Mouse (Mus musculus): ENCODE results near the gene Slc44a5. TPM values are rescaled to one million over a fixed set of nuclear protein-coding genes. Genes with fewer than 3 reads are reported as not detected.
A peak's percentile ranks its signal among the peaks of the same experiment; 100 is the strongest.
"Not testable (repeated sequence)": the region's sequence is repeated elsewhere in the genome, so short reads cannot be mapped to it uniquely, and the experiment has no call there.

Slc44a5 gene
- total RNA-seq, 2 experiments from 2014 or later: not detected

DNA sequence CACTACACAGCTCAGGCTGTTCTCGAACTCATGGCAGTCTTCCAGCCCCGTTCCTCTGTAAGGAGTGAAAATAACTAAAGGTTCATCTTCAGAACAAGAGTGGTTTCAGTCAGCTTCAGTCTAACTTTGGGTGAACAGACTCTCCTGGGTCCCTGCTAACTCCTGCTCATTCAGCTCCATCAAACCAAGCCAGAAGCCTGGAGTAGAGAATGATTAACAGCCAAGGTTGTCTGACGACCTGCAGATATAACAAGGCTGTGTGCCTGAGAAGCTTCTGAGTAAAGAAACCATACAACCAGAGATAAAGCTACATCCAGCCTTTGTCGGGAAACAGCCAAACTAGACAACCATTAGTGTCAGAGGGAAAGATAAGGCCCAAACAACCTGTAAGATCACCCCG, 5.8 kb upstream of the Slc44a5 start:
- ATAC-seq (replicated peaks; ENCODE audit: low FRiP score, poor library complexity, severe bottlenecking): no peak

- peak; percentile 85 for ATAC-seq (replicated peaks; ENCODE audit: low FRiP score, poor library complexity, severe bottlenecking)
Measured at GRCm38 (mm10) chr3:153968549-153968948, 4.7 kb upstream of the Slc44a5 start.

GRCm38 (mm10) chr3:153969451-153969850, 3.8 kb upstream of the Slc44a5 start:
- ATAC-seq (replicated peaks; ENCODE audit: low FRiP score, poor library complexity, severe bottlenecking): no peak

DNA sequence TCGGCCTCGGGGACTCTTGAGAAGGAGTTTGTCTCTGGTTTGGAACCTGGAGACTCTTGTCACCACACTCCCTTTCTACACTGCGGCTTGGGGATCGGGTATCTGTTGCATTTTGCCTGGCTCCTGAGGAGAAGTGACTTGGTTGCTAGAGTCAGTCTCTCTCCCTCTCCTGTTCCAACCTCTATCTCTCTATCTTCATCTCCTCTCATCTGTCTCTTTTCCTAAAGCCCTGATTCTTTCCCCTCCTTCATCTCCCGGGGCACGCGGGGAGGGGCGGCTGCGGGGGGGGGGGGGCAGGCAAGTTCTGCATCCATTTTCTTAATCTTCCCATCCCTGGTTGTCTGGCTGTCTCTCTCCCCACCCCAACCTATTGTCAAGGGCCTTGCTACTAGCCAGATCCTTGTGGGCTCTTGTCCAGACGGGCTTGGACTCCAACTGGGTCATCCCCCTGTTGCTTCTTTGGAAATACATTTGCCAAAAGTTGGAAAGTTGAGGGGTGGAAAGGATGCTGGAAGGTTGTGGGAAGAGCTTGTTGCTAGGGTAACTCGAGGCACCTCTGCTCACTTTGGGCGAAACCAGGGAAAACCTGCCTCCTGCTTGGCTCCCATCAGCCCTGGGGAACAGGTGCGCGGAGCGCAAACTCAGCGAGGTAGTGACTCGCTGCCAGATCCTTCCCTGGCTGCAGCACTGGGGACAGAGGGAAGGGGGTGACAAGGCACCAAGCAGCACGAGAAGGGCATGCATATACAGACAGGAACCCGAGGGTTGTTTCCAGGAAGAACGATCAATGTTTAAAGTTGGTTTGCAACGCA, 919 bp downstream of the Slc44a5 start:
- no peak for ATAC-seq (replicated peaks; ENCODE audit: low FRiP score, poor library complexity, severe bottlenecking)

GRCm38 (mm10) chr3:153975060-153975459, 1.8 kb downstream of the Slc44a5 start:
- no peak for ATAC-seq (replicated peaks; ENCODE audit: low FRiP score, poor library complexity, severe bottlenecking)

- no peak for ATAC-seq (replicated peaks; ENCODE audit: low FRiP score, poor library complexity, severe bottlenecking)
Measured at GRCm38 (mm10) chr3:153975791-153976190, 2.6 kb downstream of the Slc44a5 start.

DNA sequence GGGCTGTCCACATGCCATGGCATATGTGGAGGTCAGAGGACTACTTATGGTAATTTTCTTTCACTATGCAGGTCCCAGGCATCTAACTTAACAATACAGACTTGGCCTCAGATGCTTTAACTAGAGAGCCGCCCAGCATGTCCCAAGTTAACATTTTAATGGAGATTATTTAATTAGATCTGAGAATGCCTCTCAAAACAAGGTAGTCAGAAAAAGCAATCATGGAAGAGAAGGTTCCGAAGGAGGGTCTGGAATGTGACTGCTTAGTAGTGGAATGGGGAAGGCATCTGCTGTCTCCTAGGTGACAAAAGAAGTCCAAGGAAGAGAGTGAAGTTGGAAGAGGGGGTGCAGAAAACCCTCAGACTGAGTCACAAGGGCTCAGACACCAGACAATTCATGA, 7.4 kb downstream of the Slc44a5 start:
- no peak for ATAC-seq (replicated peaks; ENCODE audit: low FRiP score, poor library complexity, severe bottlenecking)

GRCm38 (mm10) chr3:153984428-153985340, 11.4 kb downstream of the Slc44a5 start:
- ATAC-seq (replicated peaks; ENCODE audit: low FRiP score, poor library complexity, severe bottlenecking): peak; percentile 68; the same call in 1 of the 2 replicates

DNA sequence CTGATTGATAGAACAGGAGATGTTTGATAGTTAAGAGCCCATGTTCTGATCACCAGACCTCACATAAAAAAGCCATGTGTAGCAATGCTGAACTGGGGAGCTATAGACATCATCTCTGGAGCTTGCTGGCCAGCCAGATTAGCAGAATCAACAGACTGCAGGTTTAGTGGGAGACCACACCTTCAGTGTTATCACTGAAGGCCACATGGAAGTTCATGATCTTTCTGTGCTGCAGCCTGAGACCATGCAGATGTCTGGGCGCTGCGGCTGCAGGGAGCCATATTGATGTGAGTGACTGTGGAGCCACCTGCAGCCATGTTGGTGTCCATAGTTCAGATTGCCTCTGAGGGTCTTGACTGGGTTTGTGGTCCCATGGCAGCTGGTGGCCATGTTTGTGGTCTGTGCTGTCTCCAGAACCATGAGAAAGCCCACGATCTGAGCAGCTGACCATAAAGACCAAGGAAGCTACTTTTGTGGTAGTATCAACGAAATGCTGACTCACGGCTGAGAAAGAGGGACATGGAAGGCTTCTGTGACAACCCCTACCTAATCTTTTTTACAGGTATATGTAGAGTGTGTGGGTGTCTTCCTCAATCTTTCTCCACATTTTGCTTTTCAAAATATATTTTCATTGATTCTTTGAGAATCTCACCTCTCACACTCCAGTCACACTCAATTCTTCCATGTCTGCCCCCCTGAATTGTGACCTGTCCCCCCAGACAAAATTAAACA, 26.7 kb downstream of the Slc44a5 start:
- peak; percentile 87 for ATAC-seq (replicated peaks; ENCODE audit: low FRiP score, poor library complexity, severe bottlenecking)

GRCm38 (mm10) chr3:154001348-154001747, 28.1 kb downstream of the Slc44a5 start:
- no peak for ATAC-seq (replicated peaks; ENCODE audit: low FRiP score, poor library complexity, severe bottlenecking)

DNA sequence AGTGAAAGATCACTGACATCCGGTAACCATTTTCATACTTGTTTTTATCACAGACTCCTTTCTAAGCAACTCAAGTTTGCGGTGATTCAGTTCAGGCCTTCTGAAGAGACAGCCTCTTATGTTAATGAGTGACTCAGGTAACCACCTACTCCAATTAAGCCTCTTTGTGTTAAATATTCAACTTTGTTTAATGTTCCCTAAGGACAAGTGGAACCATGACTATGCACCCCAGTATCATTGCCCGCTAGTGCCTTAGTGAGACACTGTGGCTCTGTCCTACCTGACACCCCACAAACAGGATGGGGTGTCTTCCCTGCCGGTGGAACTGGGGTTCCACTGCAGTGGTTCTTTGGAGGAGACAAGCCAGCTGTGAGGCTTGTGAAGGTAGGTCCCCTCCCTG, 73.6 kb downstream of the Slc44a5 start:
- no peak for ATAC-seq (replicated peaks; ENCODE audit: low FRiP score, poor library complexity, severe bottlenecking)

GRCm38 (mm10) chr3:154053331-154053730, 80.1 kb downstream of the Slc44a5 start:
- no peak for ATAC-seq (replicated peaks; ENCODE audit: low FRiP score, poor library complexity, severe bottlenecking)

GRCm38 (mm10) chr3:154057464-154057863, 84.2 kb downstream of the Slc44a5 start:
- no peak for ATAC-seq (replicated peaks; ENCODE audit: low FRiP score, poor library complexity, severe bottlenecking)

DNA sequence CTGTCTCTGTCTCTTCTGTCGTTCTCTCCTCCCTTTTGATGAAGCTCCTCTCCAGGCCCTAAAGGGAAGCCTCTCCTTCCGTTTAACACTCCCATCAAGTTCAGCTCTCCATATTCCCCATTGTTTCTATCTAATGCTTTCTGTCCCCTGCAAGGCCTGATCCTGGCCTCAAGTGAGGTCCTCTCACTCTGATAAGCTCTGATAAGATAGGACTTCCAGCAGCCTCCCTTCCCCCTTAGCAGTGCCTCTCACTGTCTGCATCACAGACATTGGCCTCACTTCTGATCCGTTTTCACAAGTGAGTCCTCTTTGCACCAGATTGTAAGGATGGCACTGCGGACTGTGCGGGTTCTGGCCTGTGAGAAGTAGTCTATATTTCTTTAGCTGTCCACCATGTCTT, 85.0 kb downstream of the Slc44a5 start:
- ATAC-seq (replicated peaks; ENCODE audit: low FRiP score, poor library complexity, severe bottlenecking): no peak

DNA sequence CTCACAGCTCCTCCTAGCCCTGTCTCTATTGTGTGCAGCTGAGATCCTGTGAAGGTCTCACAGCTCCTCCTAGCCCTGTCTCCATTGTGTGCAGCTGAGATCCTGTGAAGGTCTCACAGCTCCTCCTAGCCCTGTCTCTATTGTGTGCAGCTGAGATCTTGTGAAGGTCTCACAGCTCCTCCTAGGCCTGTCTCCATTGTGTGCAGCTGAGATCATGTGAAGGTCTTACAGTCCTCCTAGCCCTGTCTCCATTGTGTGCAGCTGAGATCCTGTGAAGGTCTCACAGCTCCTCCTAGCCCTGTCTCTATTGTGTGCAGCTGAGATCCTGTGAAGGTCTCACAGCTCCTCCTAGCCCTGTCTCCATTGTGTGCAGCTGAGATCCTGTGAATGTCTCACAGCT, 98.8 kb downstream of the Slc44a5 start:
- not testable (repeated sequence) for ATAC-seq (replicated peaks; ENCODE audit: low FRiP score, poor library complexity, severe bottlenecking)

- no peak for ATAC-seq (replicated peaks; ENCODE audit: low FRiP score, poor library complexity, severe bottlenecking)
Measured at GRCm38 (mm10) chr3:154075749-154076148, 102.5 kb downstream of the Slc44a5 start.

DNA sequence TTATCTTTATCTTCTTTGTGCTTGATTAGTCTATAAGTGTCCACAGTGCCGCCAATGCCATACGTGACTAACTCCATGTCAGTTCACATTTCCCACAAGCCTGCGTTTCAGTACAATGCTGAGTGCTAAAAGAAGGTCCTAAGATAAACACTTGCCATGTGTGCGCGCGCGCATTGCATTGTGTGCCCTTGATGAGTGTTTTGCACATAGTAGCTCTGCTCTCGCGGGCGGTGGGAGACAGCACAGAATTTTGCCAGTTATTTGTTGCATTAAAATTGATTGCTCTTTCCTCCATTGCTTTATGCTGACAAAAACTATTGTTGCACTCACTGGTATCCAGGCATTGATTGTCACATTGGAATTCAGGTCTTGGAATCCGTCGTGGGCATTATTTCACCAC, 108.5 kb downstream of the Slc44a5 start:
- no peak for ATAC-seq (replicated peaks; ENCODE audit: low FRiP score, poor library complexity, severe bottlenecking)

GRCm38 (mm10) chr3:154082241-154082640, 109.0 kb downstream of the Slc44a5 start:
- ATAC-seq (replicated peaks; ENCODE audit: low FRiP score, poor library complexity, severe bottlenecking): no peak

DNA sequence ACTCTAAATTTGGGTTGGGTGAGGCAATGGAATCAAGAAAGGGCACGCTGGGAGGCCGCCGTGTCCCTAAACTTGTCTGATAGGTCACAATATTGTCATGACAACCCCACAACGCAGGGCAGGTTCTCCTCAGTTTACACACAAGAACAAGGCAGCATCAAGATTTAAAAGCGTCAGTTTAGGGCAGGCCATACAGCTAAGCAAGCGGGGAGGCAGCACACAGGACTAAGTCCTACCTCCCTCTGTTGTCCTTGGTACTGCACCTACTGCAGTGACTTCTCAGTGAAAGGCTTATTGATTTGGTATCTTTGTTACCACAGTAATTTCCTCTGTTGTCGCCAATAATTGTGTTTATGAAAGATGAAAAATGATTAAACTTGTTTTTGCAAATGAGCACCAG, 109.7 kb downstream of the Slc44a5 start:
- no peak for ATAC-seq (replicated peaks; ENCODE audit: low FRiP score, poor library complexity, severe bottlenecking)

DNA sequence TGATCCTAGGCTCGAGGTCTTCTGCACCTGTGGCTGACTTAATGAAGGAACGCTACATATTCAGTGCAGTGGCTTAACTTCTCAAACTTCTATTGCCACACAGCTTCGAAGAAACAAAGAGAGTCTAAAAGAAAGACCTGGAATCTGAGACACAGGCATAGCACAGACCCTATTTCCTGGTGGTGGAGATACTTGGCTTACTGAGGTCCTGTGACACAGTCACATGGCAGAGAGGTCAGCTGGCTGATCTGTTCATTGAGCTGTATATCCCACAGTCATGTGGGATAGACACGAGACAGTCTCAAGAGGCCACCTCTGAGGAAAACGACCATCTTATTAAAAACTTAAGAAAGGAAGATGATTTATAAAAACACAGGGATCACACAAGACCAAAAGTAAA, 116.8 kb downstream of the Slc44a5 start:
- no peak for ATAC-seq (replicated peaks; ENCODE audit: low FRiP score, poor library complexity, severe bottlenecking)
